Mouse (Mus musculus) monocyte, adult 5-6 weeks (primary cell): ENCODE results near the gene Kcnip3. TPM values are rescaled to one million over a fixed set of nuclear protein-coding genes. Genes with fewer than 3 reads are reported as not detected.

Experiments used
- ATAC-seq: fragments of 153-309, 156-312 bp; replicated peaks from 2 replicates; pipeline ENCODE4 v1.8.0; 2017; ENCODE audit warnings: mild to moderate bottlenecking; ENCODE audit not compliant: low TSS enrichment, insufficient number of reproducible peaks, severe bottlenecking, poor library complexity, low FRiP score
- total RNA-seq: library from RNA; stranded (forward); fragments of 200-1000, 200-491, 200-594 nt; gene quantifications from 3 replicates; pipeline ENCODE4 v1.2.3, GENCODE M21; 2017

The Kcnip3 gene
- total RNA-seq, 1 experiment from 2014 or later: 3.9 TPM

- no peak for ATAC-seq
These were observed 88.2 kb downstream of the Kcnip3 start for GRCm38 (mm10) chr2:127433487-127434295.

DNA sequence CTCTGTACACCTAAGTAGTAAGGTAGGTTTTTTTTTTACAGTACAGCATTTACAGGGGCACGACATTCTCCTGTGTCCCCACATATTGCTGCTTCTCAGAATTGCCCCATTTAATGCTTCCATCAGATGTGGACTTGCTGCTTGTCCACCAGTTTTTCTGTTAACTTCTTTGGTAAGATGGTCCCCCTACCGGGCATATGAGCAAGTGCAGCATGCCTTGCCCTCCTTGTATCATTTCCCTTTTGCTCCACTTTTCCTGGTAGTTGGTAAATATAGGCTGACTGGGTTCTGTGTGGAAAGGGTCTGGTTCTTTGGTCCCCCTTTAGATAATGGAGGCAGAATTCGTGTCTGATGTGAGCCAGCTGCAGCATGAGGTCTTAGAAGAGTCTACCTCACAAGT is 91.7 kb downstream of the Kcnip3 start:
- ATAC-seq: no peak

GRCm38 (mm10) chr2:127424977-127425376 is 96.9 kb downstream of the Kcnip3 start, which contains the start of gene Gpat2:
Gpat2 (plus strand) TSS chr2:127425199.
- ATAC-seq: no peak

GRCm38 (mm10) chr2:127418266-127418970 is 103.5 kb downstream of the Kcnip3 start:
- ATAC-seq: no peak

DNA sequence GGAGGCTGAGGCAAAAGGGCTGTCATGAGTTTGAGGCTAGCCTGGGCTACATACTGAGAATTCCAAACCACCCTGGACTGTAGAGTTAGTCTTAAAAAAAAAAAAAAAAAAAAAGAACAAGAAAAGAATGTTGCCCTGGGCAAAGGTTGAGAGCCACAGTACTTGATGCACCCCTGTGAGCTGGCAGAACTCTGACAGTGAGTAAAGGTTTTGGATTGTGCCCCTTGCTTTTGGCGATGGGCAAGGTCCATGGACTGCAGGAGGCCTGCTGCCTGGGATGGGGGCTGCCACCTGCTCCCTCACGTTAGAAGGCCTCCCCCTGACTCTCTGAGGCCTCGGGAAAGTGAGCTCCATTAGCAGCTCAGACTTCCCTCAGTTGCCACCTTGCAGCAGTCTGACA is 105.2 kb downstream of the Kcnip3 start:
- no peak for ATAC-seq

GRCm38 (mm10) chr2:127415806-127416205 is 106.1 kb downstream of the Kcnip3 start:
- no peak for ATAC-seq

DNA sequence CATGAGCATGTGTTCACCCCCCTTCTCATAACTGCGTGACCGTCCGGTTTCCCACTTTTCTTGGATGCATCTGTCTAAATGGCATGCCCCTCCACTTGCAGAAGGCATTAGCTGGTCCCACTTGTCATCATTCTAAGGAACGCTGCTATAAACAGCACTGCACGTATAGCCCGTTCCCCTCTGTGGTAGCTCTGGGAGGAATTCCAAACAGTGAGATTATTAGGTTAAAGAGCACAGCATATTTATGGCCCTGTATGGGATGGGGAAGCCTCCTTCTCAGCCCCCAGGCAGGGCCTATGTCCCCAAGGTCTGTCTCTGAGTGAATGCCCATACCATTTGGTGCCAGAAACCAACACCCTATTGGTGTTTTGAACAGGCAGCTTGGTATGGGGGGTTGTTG is 110.8 kb downstream of the Kcnip3 start:
- ATAC-seq: no peak

Other genes with a start within 250 kb of the Kcnip3 start
- 141 to 443 TPM (median 158 TPM) in 3 replicates for gene Dusp2, start 185.9 kb downstream of the Kcnip3 start, total RNA-seq
- gene Astl, start 183.5 kb downstream of the Kcnip3 start, total RNA-seq: 0.11 to 1.6 TPM (median 1.1 TPM) in 3 replicates
- gene Adra2b, start 158.9 kb downstream of the Kcnip3 start, total RNA-seq: 0.10 TPM in 1 of 3 replicates, not detected in the others
- gene Gpat2, start 96.9 kb downstream of the Kcnip3 start, total RNA-seq: not detected in 3 replicates
- gene Fahd2a, start 77.5 kb downstream of the Kcnip3 start, total RNA-seq: 6.5 to 14.6 TPM (median 7.1 TPM) in 3 replicates
- gene Prom2, start 19.4 kb upstream of the Kcnip3 start, total RNA-seq: not detected in 3 replicates
- 1.3 to 2.9 TPM (median 2.2 TPM) in 3 replicates for gene Zfp661, start 65.0 kb upstream of the Kcnip3 start, total RNA-seq
- gene Mrps5, start 65.1 kb upstream of the Kcnip3 start, total RNA-seq: 29.1 to 59.9 TPM (median 46.1 TPM) in 3 replicates
- gene Mal, start 134.6 kb upstream of the Kcnip3 start, total RNA-seq: 0.64 TPM in 1 of 3 replicates, not detected in the others
- not detected in 3 replicates for gene Mall, start 207.8 kb upstream of the Kcnip3 start, total RNA-seq